Mouse (Mus musculus) midbrain, embryonic 14.5 days (tissue): Measurements from ENCODE around the gene Pram1. TPM values are rescaled to one million over a fixed set of nuclear protein-coding genes. Genes with fewer than 3 reads are reported as not detected.
"Not testable (repeated sequence)": the region's sequence is repeated elsewhere in the genome, so short reads cannot be mapped to it uniquely, and the experiment has no call there.

Experiments
- ATAC-seq: fragments of 200-750 bp; cut with Nextera tagmentation; 2 replicates; pipeline ENCODE4 v1.8.0; 2017; ENCODE audit warnings: moderate number of reproducible peaks, moderate library complexity; ENCODE audit not compliant: low FRiP score, low TSS enrichment
- DNase-seq: peaks from one replicate; pipeline ENCODE4 v3.0.0-alpha.2; 2015
- H3K27ac ChIP-seq: fragments of 300-500 bp; sonication (generic); replicated peaks from 2 replicates; pipeline ENCODE4 v1.5.1; 2014; ENCODE audit warnings: mild to moderate bottlenecking, low read depth, low read length, moderate library complexity
- H3K27me3 ChIP-seq: fragments of 300-500 bp; sonication (generic); 2 replicates; pipeline ENCODE4 v1.6.1; 2014; ENCODE audit warnings: low read length, control low read depth, mixed read lengths; ENCODE audit not compliant: control insufficient read depth, insufficient read depth
- H3K36me3 ChIP-seq: fragments of 300-500 bp; sonication (generic); 2 replicates; pipeline ENCODE4 v1.6.1; 2014; ENCODE audit warnings: low read length, control low read depth; ENCODE audit not compliant: control insufficient read depth, insufficient read depth
- H3K4me1 ChIP-seq: fragments of 300-500 bp; sonication (generic); 2 replicates; pipeline ENCODE4 v1.6.1; 2014; ENCODE audit warnings: mild to moderate bottlenecking, antibody characterized with exemption, low read length, control low read depth; ENCODE audit not compliant: control insufficient read depth, insufficient read depth
- H3K4me2 ChIP-seq: fragments of 300-500 bp; sonication (generic); 2 replicates; pipeline ENCODE4 v1.6.1; 2014; ENCODE audit warnings: mild to moderate bottlenecking, low read length, moderate library complexity
- H3K4me3 ChIP-seq: fragments of 300-500 bp; sonication (generic); replicated peaks from 2 replicates; pipeline ENCODE4 v1.5.1; 2014; ENCODE audit warnings: low read depth, low read length
- H3K9ac ChIP-seq: fragments of 300-500 bp; sonication (generic); replicated peaks from 2 replicates; pipeline ENCODE4 v1.6.1; 2014; ENCODE audit warnings: mild to moderate bottlenecking, low read length, moderate library complexity
- H3K9me3 ChIP-seq: fragments of 300-500 bp; sonication (generic); 2 replicates; pipeline ENCODE4 v1.6.1; 2016; ENCODE audit warnings: low read length, control low read depth, mixed read lengths; ENCODE audit not compliant: control insufficient read depth
- WGBS: fragments of 180-500 bp; shearing (Covaris S2); extraction: QIAGEN DNeasy Blood & Tissue Kit; methylation state at CpG from one replicate; pipeline ENCODE4 v1.1.7; 2014; 5-methylcytosine and 5-hydroxymethylcytosine counted together
- polyA plus RNA-seq: library from polyadenylated mRNA; unstranded; fragments of >200 nt; fragmentation: Nextera tagmentation; extraction: Ambion mirVana; gene quantifications from 2 replicates; pipeline ENCODE4 v1.2.1, GENCODE M21; 2014

Pram1 gene
- polyA plus RNA-seq, result 0.73 and 1.4 TPM in 2 replicates

DNA sequence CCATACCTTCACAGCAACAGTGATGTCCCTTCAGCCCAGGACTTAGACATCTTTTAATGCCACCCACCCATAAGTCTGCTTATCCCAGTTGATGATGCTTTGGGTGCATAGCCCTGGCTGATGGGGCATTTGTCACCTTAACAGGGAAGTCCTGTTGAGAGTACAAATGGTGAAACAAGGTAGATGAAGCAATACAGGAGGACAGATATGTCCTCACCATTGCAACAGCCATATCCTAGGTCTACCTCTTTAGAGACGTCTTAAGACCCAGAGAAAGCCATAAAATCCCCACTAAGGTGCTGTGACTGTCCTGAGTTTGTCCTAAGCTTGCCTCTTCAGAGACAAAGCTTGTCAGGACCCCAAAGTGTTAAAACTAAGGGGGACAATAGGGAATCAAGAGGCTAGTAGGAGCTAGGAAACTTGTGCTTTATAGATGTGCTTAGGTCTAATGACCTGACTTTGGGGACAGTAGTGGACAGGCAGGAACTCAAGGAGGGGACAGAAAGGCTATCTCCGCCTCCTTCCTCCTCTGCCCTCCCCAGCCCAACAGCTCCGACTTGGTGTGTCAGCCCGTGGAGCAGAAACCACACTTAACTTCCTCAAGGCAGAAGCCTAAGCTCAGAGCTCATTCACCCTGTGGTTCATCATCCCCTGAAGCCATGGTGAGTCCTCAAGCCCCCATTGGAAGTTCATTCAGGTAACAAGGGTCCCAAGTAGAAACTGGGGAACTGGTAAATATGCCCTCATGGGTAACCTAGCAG is at the start of gene Pram1:
Gene Pram1 (plus strand): TSS at position 541 of the 761 bp plus-strand sequence.
- Histone ChIP-seq H3K4me1 (no peaks in the 10 kb centered on the region), H3K36me3 (peaks cover 37% of the 10 kb centered on the region), H3K9ac (no peak within 1 kb of the TSS), H3K4me2 (no peak within 1 kb of the TSS), H3K9me3 (no peaks in the 10 kb centered on the region), H3K4me3 (no peak within 1 kb of the TSS), H3K27ac (no peak within 1 kb of the TSS), H3K27me3 (no peaks in the 10 kb centered on the region)
- WGBS, result 95% methylated on average over 4 of the region's 4 CpGs
- ATAC-seq (no peak), DNase-seq (no peak)

DNA sequence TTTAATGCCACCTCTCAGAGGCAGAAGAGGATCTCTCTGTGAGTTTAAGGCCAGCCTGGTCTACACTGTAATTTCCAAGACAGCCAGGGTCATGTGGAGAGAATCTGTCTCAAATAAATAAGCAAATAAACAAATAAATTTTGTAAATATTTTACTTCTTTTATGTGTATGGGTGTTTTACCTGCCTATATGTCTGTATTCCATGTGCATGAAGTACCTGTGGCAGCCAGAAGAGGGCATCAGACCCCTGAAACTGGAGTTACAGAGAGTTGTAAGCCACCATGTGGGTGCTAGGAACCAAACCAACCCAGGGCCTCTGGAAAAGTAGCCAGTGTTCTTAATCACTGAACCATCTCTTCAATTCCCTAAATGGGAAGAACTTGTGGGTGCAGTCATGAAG is 40.6 kb upstream of the Pram1 start:
- H3K4me2 ChIP-seq, result no peak overlapping the region
- H3K4me3 ChIP-seq, result no peak overlapping the region
- DNase-seq (no peak), ATAC-seq (no peak)
- 0 out of 2 replicates have a peak, but pooled peaks cover 10% of the 10 kb centered on the region for H3K9me3 ChIP-seq
- H3K4me1 ChIP-seq, result no peaks in the 10 kb centered on the region
- H3K27ac ChIP-seq, result no peak overlapping the region
- no peak overlapping the region for H3K9ac ChIP-seq
- H3K36me3 ChIP-seq, result no peaks in the 10 kb centered on the region
- H3K27me3 ChIP-seq, result no peaks in the 10 kb centered on the region

GRCm38 (mm10) chr17:33598506-33598905 is 39.4 kb upstream of the Pram1 start:
- no peak overlapping the region for H3K4me2 ChIP-seq
- H3K27ac ChIP-seq, result no peak overlapping the region
- no peaks in the 10 kb centered on the region for H3K27me3 ChIP-seq
- 0 out of 2 replicates have a peak, but pooled peaks cover 10% of the 10 kb centered on the region for H3K9me3 ChIP-seq
- no peaks in the 10 kb centered on the region for H3K36me3 ChIP-seq
- ATAC-seq (no peak), DNase-seq (no peak)
- H3K4me1 ChIP-seq, result no peaks in the 10 kb centered on the region
- H3K4me3 ChIP-seq, result no peak overlapping the region
- 94% methylated on average over 5 of the region's 5 CpGs for WGBS
- H3K9ac ChIP-seq, result no peak overlapping the region

DNA sequence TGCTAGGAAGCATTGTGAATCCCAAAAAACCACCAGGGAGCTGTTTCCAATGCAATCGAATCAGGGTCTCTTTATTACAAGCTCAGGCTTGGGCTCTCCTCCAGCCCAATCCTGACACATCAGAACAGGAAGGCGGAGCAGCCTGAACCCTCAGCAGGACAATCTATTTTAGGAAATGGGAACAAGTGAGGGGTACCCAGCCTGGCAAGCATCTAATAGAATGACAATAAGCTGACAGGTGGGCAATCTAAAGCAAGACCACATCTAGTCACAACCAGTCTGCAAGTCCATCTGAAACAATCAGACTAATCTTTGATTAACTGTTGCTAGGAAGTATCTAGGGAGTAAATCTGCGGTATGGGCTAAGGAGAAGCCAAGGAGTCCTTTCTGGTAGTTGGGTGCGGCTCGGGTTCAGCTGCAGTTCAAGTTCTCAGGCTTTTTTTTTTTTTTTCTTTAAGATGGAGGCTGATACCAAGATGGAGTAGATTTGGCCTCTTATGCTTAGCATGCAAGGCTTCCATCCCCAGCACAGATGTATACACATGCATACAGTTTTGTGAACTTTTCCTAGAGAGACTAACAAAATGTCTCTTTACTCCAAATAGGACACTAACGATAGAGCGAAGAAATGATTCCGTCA is 37.9 kb upstream of the Pram1 start:
- DNase-seq (no peak), ATAC-seq (no peak)
- no peaks in the 10 kb centered on the region for H3K4me1 ChIP-seq
- no peak overlapping the region for H3K27ac ChIP-seq
- no peaks in the 10 kb centered on the region for H3K36me3 ChIP-seq
- 91% methylated on average over 8 of the region's 8 CpGs for WGBS
- H3K9ac ChIP-seq, result no peak overlapping the region
- H3K4me2 ChIP-seq, result no peak overlapping the region
- H3K4me3 ChIP-seq, result no peak overlapping the region
- H3K27me3 ChIP-seq, result no peaks in the 10 kb centered on the region
- H3K9me3 ChIP-seq, result 0 out of 2 replicates have a peak, but pooled peaks cover 10% of the 10 kb centered on the region

GRCm38 (mm10) chr17:33600831-33601230 is 37.0 kb upstream of the Pram1 start:
- ATAC-seq, result no peak
- H3K36me3 ChIP-seq, result no peaks in the 10 kb centered on the region
- no peak overlapping the region for H3K9ac ChIP-seq
- 0 out of 2 replicates have a peak, but pooled peaks cover 10% of the 10 kb centered on the region for H3K9me3 ChIP-seq
- no peak overlapping the region for H3K27ac ChIP-seq
- H3K27me3 ChIP-seq, result no peaks in the 10 kb centered on the region
- H3K4me2 ChIP-seq, result no peak overlapping the region
- no peak for DNase-seq
- H3K4me1 ChIP-seq, result no peaks in the 10 kb centered on the region
- H3K4me3 ChIP-seq, result no peak overlapping the region
- WGBS, result 79% methylated on average over 3 of the region's 3 CpGs

DNA sequence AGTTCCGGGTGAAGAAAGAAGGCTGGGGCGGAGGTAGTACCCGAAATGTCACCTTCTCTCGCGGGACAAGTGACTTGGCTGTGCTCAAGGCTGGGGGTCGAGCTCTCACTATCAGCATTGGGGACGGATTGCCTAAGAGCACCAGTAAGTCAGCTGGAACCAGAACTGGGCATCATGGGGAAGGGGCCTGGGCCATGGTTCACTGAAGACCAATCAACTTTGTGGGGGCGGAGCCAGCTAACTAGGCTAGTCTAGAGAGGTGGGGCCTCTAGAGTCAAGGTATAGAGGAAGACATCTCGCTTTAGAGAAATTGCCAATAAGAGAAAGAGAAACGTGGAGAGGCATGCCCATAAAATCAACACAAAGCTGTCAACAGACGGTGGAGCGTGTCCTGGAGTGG is 35.9 kb upstream of the Pram1 start:
- no peak overlapping the region for H3K27ac ChIP-seq
- H3K4me1 ChIP-seq, result no peaks in the 10 kb centered on the region
- H3K9me3 ChIP-seq, result 0 out of 2 replicates have a peak, but pooled peaks cover 10% of the 10 kb centered on the region
- H3K36me3 ChIP-seq, result no peaks in the 10 kb centered on the region
- H3K4me3 ChIP-seq, result no peak overlapping the region
- DNase-seq (no peak), ATAC-seq (no peak)
- H3K9ac ChIP-seq, result no peak overlapping the region
- 84% methylated on average over 12 of the region's 12 CpGs for WGBS
- H3K4me2 ChIP-seq, result no peak overlapping the region
- no peaks in the 10 kb centered on the region for H3K27me3 ChIP-seq

DNA sequence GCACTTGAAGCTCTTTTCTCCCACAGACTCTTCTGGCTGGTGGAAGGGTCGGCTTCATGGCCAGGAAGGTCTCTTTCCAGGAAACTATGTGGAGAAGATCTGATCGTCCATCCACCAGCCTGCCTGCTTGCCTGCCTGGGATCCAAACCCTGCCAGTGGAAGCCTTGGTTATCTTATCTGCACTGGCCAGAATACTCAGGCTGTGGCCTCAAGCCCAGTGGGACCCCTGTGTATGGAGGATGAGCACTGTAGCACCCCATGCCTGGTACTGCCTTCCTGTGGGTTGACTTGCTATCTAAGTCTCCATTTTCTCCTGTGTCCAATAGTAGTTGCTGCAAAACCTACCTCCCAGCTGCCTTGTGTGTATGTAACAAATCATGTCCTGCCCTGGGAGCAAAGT is 30.6 kb upstream of the Pram1 start:
- 83% methylated on average over 2 of the region's 2 CpGs for WGBS
- no peaks in the 10 kb centered on the region for H3K27me3 ChIP-seq

DNA sequence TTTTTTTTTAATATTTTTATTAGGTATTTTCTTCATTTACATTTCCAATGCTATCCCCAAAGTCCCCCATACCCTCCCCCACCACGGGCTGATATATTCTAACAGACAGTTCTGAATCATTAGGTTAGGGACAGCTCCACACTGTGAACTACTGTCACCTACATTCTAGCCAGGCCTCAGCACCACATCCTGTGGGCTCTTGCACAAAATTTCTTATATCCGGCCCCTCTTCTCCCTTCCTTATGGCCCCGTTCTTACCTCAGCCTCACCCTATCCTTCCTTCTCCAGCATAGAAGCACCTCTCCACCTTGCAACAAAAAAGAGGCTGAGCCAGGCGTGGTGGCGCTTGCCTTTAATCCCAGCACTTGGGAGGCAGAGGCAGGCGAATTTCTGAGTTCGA is 27.3 kb upstream of the Pram1 start:
- ATAC-seq (no peak), DNase-seq (no peak)
- no peaks in the 10 kb centered on the region for H3K27me3 ChIP-seq
- no peaks in the 10 kb centered on the region for H3K9me3 ChIP-seq
- H3K4me3 ChIP-seq, result no peak overlapping the region
- WGBS, result 92% methylated on average over 7 of the region's 7 CpGs
- H3K27ac ChIP-seq, result no peak overlapping the region
- H3K4me1 ChIP-seq, result no peaks in the 10 kb centered on the region
- no peak overlapping the region for H3K4me2 ChIP-seq
- no peak overlapping the region for H3K9ac ChIP-seq
- no peaks in the 10 kb centered on the region for H3K36me3 ChIP-seq

More for the DNA sequence above, 30.6 kb upstream of the Pram1 start:
- Histone ChIP-seq H3K9me3 (no peaks in the 10 kb centered on the region), H3K4me3 (no peak overlapping the region), H3K27ac (no peak overlapping the region), H3K4me2 (no peak overlapping the region), H3K4me1 (no peaks in the 10 kb centered on the region), H3K36me3 (no peaks in the 10 kb centered on the region), H3K9ac (no peak overlapping the region)
- DNase-seq (no peak), ATAC-seq (no peak)

DNA sequence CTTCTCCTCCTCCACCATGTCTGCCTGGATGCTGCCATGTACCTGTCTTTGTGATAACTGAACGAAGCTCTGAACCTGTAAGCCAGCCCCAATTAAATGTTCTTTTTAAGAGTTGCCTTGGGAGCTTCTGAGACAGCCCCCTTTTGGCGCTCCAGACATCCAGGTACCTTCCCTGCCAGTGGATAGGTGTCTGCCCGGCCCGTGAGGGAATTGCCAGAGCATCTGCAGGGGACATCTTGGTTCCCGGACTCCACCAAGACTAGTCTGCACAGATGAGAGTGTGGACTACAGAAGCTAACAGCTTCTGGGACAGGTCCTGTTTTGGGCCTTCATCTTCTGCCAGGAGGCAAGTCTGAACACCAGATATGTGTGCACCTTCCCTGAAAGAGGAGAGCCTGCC is 24.1 kb upstream of the Pram1 start:
- H3K36me3 ChIP-seq, H3K9ac ChIP-seq, H3K27me3 ChIP-seq, H3K4me2 ChIP-seq, H3K4me1 ChIP-seq, DNase-seq, H3K27ac ChIP-seq, H3K4me3 ChIP-seq, ATAC-seq, H3K9me3 ChIP-seq: not testable (repeated sequence)
- WGBS, result 88% methylated on average over 5 of the region's 5 CpGs
